Mouse (Mus musculus): ENCODE measurements at regions not wholly inside any gene's neighbourhood (a gene's known extent, or its start where the extent isn't known, plus 50 kb on each side); places are given as distances from the start of the nearest gene placed in this dataset.

GRCm38 (mm10) chr1:137352390-137353027 lies 392.3 kb upstream of the Nr5a2 start:
- no peak for DNase-seq (ENCODE audit: low spot score in 2 of 2)

DNA sequence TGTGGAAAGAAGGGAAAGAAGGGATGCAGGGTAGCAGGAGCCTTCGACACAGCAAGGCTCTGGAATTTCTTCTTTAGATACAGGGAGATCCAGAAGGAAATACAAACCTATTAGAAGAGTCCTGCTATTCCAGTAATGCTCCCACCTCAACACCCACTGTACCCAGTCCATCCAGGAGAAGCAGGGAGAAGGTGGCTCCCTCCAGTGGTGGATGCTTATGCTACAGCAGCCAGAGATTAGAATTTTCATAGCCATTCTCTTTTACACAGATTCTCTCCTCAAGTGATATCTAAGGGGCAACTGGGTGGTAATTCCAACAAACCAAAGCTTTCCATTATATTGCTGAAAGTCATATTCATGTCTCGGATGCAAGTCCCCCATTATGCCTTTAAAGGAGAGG lies 373.9 kb upstream of the Nr5a2 start:
- no peak for DNase-seq (ENCODE audit: low spot score in 2 of 2)

DNA sequence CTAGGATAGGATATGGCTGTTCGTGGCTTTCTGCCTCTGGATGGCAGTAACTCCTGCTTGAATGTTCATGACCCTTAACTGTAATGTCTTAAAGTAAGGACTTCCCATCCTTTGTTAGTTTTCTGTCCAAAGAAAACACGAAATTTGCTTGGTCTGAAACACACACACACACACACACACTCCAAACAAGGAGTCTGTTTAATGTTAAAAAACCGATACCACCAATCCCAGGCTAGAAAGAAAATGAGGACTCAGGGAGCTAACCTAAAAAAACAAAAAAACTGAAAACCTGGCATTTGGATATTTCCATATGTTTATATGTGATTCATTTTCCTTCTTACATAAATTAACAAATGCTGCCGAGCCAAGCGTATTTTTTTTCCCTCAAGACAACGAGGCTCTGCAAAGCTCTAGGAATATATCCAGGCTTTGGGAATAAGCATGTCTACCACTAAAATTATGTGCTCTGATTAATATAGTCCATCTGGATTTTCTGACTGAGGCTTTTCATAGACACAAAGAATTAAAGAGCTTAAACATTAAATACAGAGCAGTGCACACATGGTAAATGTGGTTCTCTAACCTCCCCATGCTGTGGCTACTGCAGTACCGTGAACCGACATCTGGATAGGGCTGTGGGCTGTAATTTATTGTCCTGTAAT lies 372.0 kb upstream of the Nr5a2 start:
- DNase-seq (ENCODE audit: low spot score in 2 of 2): peak in 1 of 2 experiments; percentile 36

DNA sequence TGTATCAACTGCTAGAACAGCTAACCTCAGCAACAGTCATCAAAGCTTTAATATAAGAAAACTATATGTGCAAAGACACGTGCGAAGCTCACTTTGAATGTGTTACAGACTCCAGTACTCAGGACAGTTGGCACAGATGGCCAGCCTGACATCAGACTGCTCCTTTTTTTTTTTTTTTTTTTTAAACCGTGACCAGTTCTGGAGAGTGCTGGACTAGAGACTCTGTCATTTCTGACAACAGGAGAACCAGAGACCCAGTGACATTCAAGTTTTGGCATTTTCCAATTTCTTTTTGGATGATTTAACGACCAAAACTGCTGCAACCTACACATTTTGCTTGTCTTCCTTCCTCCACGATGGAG lies 371.5 kb upstream of the Nr5a2 start:
- no peak for DNase-seq (ENCODE audit: low spot score in 2 of 2)

- peak; percentile 60 to 63 for DNase-seq (ENCODE audit: low spot score in 2 of 2)
Observed at GRCm38 (mm10) chr1:137330634-137331033, 370.4 kb upstream of the Nr5a2 start.

- DNase-seq (ENCODE audit: low spot score in 2 of 2): peak in 1 of 2 experiments; percentile 24
Observed at GRCm38 (mm10) chr1:137323884-137324594, 363.8 kb upstream of the Nr5a2 start.

DNA sequence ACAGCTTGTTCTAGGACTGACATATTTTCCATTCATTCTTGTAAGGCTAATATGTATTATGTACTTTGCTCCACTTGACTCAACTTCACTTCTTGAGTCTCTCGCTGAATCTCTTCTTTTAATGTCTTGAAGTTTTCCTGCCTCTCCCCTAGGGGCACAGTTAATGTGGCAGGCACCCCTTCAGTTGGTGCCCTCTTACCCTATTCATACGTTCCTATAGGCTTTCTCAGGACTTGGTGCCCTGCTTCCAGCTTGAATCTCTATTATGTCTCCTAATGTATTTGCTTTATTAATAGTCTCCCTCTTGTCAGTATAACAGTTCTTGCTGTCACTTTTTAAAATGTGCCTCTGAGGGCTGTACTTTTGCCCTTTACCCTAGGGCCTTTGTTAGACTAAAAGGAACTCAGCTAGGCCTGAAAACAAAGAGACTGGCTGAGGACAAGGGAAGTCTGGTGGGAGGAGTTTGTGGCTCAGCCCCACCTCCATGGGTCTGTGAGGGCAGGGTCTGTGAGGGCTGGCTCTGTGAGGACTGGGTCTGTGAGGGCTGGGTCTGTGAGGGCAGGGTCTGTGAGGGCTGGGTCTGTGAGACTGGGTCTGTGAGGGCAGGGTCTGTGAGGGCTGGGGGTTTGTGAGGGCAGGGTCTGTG lies 362.9 kb upstream of the Nr5a2 start:
- no peak for DNase-seq (ENCODE audit: low spot score in 2 of 2)

GRCm38 (mm10) chr1:137302757-137303422 lies 342.6 kb upstream of the Nr5a2 start:
- DNase-seq (ENCODE audit: low spot score in 2 of 2): no peak

- no peak for DNase-seq (ENCODE audit: low spot score in 2 of 2)
Observed at GRCm38 (mm10) chr1:137297780-137298569, 337.7 kb upstream of the Nr5a2 start.

GRCm38 (mm10) chr1:137289456-137289855 lies 329.2 kb upstream of the Nr5a2 start:
- DNase-seq (ENCODE audit: low spot score in 2 of 2): no peak

GRCm38 (mm10) chr1:137283291-137283690 lies 323.0 kb upstream of the Nr5a2 start:
- no peak for DNase-seq (ENCODE audit: low spot score in 2 of 2)

DNA sequence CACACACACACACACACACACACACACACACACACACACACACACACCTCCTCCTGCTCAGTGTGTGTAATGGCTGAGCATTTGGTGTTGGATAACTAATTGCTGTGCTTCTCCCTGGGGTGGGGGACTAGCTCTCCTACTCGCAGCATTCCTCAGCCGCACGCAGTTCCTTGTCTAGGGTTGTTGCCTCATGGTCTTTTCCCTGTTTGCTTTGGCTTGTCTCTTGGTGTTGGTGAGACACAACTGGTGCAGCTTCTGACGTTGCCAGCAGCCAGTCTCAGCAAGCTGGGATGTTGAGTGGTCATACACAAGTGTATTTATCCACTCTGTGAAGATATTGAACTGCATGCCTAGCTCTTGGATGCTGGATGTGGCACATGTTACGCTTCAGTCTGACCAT lies 322.2 kb upstream of the Nr5a2 start:
- no peak for DNase-seq (ENCODE audit: low spot score in 2 of 2)

DNA sequence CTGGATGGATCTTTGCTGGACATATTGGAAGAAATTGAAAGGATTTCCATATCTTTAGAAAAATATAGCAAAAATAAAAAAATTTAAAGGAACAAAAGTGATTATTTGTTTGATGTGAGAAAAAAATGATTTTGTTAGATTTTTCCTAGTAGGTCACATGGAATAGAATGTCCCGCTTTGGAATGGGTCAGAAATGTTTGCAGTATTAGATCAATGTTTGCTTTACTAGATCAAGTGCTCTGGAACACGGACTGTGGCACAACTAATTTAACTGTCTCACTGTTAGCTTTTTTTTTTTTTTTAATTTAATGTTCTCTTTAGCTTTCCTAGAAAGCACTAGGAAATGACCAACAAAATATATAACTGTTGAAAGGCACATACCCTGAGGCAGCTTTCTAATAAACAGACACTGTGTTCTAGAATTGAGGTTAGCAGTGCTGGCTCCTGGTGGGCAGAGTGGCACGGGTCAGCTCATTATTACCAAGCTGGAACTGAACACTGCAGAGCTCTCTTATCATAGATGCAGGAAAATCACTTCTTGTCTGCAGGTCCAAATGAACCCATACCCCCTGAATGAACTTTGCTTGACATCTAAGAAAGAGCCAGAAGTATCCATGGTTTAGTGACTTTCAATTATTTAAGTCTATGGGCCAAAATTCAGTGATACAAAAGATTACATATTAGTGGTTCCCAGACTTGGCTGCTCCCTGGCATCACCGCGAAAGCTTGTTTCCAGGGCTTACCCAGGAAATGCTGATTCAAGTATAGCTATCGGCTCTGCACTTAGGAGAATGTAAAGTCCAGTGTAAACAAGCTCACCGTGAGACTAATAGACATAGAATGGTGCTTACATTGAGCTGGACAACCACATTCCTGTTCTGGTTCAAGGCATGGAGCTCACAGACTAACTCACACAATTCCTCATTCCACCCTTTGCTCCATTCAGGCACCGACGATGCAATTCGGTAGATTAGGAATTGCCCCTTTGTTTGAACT lies 320.4 kb upstream of the Nr5a2 start:
- DNase-seq (ENCODE audit: low spot score in 2 of 2): no peak

DNA sequence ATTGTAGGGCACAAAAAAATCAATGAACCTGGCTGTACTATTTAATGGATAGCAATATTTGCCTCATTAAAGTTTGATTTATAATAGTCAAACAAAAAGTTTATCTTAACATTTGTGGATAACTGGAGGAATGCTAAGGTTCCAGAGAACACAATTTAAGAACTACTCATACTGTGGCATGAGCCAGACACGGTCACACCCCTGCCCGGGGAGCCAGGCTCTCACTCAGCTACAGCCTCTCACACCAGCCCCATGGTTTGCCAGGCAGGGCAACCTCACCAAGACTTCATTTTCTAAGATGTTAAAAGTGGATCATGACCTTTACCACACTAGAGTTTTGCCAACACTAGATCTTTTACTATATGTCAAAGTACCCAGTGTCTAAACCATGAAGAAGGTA lies 319.7 kb upstream of the Nr5a2 start:
- DNase-seq (ENCODE audit: low spot score in 2 of 2): no peak

DNA sequence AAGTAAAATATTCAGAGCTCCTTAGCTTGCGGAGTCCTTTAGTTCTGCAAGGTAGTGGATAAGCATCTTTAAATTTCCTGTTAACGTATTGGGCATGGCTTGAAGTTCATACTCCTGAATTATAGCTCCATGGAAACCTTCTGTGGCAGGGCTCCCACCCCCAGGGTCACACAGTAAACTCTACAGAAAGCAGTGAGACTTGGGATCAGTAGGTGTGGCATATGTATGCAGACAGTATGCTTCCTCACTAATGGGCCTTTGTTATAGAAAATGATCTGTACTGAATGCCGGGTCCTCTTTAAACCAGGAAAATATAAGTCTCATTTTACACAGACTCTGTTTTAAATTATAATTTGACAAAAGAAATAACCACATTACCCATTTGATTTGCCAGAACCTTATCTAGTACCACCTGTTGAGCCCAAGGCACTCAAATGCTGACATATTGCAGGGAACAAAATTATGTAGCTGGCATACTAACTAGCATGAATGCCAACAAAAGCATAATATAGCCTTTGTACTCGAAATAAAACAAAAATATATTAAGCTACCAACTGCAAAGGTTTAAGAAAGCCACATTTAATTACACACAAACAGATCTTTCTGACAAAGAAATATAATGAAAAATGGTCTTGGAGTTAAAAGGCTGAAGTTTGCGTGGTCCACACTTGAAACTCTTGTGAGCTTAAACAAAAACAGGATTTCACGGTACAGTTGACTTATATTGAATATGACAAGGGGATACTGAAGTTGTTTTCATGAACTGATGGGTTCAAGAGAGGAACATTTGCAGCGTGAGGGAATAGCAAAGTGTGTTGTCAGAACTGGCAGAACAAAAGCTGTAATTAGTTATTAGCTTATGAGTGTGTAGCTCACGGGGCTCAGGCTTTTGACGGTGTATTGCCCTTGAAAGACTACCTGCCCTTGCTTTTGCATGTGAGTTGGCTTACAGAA lies 310.7 kb upstream of the Nr5a2 start:
- no peak for DNase-seq (ENCODE audit: low spot score in 2 of 2)

DNA sequence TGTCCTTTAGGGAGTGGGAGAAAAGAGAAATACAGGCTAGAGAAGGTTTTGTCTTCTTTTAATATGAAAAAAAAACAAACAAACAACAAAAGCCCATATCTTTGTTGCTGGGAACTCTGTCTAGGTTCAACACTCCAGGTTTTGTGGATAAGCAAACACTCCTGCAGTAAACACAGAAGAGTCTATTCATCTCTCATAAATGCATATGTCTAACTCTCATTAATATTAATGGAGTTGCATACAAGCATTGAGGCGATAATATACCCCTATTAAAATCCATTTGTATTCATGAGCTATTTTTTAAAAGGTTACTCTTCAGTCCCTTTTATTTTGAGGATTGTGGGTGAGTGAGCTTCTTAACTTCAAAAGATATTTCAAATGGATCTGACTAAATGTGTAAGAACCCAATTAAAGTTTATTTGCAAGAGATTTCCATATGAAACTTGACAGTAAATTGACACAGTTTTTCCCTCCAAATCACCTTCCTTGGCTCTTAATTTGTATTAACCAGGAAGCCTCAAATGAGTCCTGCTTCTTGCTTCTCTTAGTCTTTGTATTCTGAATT lies 302.6 kb upstream of the Nr5a2 start:
- no peak for DNase-seq (ENCODE audit: low spot score in 2 of 2)

- no peak for DNase-seq (ENCODE audit: low spot score in 2 of 2)
Observed at GRCm38 (mm10) chr1:137262121-137262525, 301.9 kb upstream of the Nr5a2 start.

DNA sequence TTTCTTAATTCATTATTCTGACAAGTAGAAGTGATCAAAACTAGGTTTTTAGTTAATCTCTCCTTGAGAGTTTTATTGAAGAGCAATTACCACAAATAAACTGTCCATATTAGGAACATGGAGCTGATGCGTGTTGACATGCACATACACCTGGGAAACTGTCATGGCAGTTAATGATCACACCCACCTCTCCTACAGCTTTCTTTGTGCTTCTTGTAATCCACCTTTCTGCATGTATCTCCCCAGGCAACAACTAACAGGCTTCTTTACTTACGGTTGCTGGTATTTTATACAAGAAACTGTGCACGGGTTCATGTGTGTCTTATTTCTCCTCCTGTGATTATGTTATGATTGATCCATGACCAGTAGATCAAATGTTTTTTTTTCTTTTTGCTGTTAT lies 296.0 kb upstream of the Nr5a2 start:
- DNase-seq (ENCODE audit: low spot score in 2 of 2): no peak
